Mouse (Mus musculus): ENCODE results near the gene Fryl. TPM values are rescaled to one million over a fixed set of nuclear protein-coding genes. Genes with fewer than 3 reads are reported as not detected.

The Fryl gene
- total RNA-seq (2023), result 100 to 1,000 TPM in 1 of 2 experiments, 10 to 100 TPM in 1; 86.8 to 112 TPM

GRCm38 (mm10) chr5:73256352-73257065 lies at the start of gene Fryl:
Gene Fryl (minus strand): TSS chr5:73256619.

GRCm38 (mm10) chr5:73292502-73293457 lies 36.4 kb upstream of the Fryl start, which contains the start of gene Ociad1:
Gene Ociad1 (plus strand): TSS chr5:73292784.

GRCm38 (mm10) chr5:73006784-73007581 lies 249.4 kb downstream of the Fryl start, which contains the start of gene Slc10a4:
Gene Slc10a4 (plus strand): TSS chr5:73006883.

GRCm38 (mm10) chr5:72974602-72975001 lies 281.8 kb downstream of the Fryl start, which contains the start of gene Gm10135:
Gene Gm10135 (minus strand): TSS chr5:72974702.

Other genes starting within 250 kb of the Fryl start
- gene Slc10a4, start 249.7 kb downstream of the Fryl start, total RNA-seq (2023), result not detected
- 10 to 100 TPM; 77.3 to 81.1 TPM for gene Ociad1, start 36.2 kb upstream of the Fryl start, total RNA-seq (2023)
- under 1 TPM in 1 of 2 experiments, not detected in 1; 0.20 TPM for gene Ociad2, start 84.4 kb upstream of the Fryl start, total RNA-seq (2023)
- not detected for gene Cwh43, start 149.5 kb upstream of the Fryl start, total RNA-seq (2023)
- gene Dcun1d4, start 224.4 kb upstream of the Fryl start, total RNA-seq (2023), result 1 to 10 TPM; 3.5 to 5.5 TPM

Data from neutrophil, adult 59 days (primary cell).